Mouse (Mus musculus) cerebellum, adult 9-11 months (tissue): ENCODE measurements at regions not wholly inside any gene's neighbourhood (a gene's known extent, or its start where the extent isn't known, plus 50 kb on each side); places are given as distances from the start of the nearest gene placed in this dataset.

Experiments
- DNase-seq: peaks from one replicate; pipeline ENCODE4 v3.0.0; 2022

DNA sequence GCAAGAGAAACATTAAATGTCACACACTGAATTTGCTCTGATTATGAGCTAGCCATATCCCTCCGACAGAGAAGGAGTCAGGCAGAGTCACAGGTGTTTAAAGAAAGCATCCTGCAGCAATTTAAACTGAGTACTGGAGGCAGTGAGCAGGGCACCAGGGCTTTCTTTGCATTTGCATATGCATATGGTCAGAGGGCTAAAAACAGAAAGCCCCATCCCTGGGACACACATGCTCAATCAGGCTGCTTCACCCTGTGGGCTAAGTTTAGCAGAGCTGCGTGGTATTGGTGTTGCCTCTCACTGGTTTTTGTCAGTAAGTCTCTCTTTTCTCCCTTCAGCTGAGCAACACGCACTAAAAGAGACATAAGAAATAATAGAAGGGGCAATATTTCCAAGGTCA lies 289.9 kb upstream of the Rps6ka3 start:
- DNase-seq: peak; percentile 71

DNA sequence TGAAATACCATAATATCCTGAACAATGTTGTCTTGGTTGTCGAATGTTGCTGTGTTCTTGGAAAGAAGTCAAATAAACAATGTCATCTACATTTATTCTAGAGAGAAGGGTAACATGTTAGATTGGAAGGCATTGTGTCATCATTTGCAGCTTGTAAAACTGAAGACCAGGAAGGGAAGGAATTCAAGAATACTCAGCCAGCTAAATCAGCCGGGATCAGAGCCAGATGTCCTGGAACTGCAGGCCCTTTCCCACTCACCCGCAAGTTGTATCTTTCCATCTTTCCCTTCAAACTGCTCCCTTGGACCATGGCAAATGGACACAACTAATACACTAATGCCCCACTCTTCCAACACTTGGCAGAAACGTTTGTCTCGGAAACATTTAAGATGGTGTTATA lies 288.7 kb upstream of the Rps6ka3 start:
- peak; percentile 71 for DNase-seq

DNA sequence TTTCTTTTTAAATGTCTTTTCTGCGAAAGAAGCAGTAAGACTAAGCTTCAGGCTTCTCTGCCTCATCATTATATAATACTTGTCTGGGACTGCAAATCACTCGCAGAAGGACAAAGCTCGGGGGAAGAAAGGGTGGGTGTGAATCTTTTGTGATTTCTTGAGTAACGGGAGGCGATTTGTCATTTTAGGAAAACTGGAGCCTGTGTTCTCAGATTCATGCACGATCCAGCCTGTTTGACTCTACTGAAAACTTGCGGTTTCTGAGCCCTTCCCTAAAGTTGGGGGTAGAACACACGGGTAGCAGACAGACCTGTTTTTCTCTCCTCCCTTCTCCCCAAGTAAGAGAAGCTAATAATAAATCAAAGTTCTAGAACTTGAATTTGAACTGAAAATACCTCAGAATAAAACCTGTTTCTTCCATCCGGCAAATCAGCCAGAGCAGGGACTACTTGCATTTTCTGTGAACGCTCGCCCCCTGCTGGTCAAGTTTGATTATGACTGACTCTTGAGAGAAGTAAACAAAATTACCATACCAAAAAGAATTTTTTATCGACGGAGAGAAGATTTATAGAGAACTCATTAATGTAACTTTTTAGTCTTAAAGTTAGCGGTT lies 288.2 kb upstream of the Rps6ka3 start:
- peak; percentile 82 for DNase-seq

DNA sequence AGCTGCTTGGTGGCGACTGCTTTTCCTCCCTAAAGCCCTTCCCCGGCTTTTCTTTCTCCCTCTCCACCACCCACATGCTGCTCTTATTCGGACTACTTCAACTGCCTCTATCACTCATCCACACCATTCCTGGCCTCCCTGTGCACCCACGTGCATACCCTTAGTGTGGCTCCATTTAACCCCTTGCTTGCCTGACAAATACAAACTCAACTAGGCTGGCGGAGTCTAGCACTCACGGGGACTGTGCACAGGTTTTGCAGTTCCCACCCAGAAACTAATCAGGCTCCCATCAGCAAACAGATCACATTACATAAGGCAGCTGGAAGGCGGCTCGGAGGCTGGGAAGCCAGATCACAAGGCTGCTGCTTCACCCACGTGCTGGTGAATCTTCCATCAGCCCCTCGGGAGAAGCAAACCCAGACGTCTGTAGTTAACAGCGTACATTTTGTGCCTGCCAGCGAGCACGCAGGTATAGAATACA lies 287.0 kb upstream of the Rps6ka3 start:
- peak; percentile 75 for DNase-seq

DNA sequence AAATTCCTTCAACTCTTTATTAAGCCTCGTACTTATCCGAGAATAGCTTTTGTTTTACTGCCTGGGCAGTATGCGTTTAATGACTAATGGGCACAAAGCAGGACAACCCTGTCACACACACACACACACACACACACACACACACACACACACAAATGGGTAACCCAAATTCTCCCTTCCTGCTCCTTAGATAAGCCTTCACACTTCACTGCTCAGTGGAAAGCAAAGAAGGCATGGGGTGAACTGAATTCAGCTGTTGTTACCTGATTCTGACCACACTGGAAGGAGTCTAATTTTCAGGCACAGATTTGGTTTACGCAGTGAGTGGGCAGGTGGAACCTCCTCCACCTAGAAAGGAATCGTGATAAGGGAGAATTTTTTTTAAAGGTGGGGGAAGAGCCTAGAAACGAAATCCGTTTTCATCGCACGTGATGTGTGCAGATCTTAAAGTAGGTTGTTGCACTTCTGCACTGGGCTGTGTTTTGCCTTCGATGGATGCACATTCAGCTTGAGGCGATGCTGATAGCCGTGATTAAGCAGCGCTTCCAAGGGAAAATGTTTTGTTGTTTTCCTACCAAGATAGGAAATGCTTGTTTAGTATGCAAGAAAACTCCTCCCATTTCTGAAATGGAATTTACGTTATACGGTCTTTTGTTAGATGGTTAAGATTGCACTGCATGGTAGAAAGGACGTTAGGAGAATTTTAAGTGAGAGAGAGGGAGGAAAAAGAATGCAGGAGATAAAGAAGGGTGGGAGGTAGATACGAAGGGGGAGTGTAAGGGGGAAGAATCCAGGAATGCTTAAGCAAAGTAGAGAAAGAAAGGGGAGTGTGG lies 286.2 kb upstream of the Rps6ka3 start:
- DNase-seq: peak; percentile 37

DNA sequence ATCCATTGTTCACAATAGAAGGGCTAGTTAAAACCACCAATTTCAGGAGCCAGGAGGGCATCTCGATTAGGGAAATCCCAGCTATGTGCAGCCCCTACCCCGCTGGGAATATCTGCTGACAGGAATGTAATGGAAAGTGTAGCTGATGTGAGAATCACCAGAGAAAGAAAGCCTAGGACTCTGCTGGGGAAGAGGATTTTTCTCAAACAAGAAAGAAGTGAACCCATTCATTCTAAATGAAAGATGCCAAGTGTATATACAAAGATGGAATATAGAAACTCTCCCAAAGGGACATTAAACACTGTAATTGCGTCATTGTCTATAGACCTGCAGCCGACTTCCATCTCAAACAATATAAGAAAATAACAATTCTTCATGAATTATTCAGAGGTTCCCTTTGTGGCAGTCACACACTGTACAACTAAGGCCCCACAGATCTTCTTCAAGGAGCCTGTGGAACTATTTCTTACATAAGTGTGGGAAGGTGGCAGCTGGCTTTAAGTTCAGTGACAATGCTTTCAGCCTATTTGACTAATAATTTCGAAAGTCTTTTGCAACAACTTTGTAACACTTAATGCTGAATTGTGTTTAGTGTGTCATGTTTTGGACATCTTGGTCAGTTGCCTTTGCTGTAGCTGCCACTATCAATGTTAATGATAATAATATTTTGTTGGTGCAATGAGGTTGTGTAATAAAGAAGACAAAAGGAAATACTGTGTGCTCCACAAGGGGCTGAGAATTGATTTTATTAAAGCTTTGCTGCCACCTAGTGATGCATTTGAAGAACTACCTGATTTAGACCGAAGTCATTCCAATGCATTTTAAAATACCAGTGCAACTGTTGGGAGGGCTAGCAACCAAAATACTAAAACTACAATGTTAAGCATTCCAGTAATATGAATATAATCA lies 285.4 kb upstream of the Rps6ka3 start:
- peak; percentile 32 for DNase-seq

DNA sequence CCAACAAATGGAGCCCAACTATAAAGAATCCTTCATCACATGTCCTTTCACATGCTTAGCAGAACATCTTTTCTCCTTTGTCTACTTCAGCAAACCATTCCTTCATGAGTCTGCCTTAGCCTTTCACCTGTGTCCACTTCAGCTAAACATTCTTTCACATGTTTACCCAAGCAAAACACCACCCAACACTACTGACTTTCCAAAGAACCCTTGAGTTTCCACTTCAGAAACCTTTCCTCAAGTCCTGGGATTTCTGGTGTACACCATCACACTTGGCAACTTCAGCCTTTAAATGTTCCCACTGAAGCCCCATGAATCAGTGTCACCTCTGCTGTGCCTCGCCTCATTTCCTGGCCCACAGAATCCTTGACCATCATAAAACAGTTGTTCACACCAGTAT lies 278.2 kb upstream of the Rps6ka3 start:
- DNase-seq: no peak

DNA sequence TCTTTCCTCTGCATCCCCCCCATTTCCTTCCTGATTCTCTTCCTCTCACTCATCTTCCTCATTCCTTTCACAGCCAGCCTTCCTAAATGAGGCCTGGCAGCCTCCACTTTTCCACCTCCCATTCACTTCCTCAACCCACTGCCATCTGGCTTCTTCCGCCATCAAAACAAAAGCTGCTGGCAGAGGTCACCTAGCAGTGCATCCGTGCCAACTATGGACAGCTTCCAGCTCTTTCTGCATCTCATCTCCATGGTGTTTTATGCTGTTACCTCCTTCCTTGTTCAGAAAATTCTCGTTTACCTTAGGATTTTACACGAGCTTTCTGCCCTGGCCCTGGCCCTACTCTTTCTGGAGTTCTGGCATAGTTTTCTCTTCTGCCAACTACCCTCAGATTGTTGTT lies 262.9 kb upstream of the Rps6ka3 start:
- peak; percentile 92 for DNase-seq

DNA sequence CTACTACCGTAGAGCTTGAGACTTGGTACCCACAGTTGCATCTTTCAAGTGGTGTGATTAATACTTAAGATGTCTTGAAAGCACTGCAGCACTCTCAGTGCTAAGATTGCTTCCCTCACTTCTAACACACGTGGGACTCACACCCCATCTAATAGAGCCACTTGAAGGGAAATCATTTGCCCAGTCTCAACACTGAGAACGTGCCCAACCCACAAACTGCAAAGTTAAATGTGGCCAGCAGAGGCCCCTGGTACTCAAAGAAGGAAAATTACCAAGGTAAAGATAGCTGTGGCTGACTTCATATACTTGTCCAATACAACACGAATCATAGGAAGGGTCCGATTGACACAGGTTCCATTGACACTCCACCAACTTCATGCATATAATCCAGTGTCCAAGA lies 238.4 kb upstream of the Rps6ka3 start:
- peak; percentile 12 for DNase-seq

DNA sequence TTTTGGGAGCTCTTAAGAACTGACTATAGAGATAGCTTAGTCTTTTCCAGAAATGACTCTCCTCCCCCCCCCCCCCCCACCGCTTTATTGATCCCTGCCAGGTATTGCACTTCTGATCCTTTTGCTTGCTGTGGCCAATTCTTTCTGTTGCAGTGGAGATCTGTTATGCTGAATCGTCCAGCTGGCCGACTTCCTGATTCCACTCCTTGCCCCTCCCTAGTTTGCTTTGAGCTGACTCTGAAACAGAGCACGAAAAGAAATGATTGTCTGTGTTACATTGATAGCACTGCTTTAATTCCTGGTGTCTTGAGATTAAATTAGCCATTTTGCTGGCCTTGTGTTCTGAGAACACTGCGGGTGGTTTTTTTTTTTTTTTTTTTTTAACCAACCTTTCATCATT lies 233.5 kb upstream of the Rps6ka3 start:
- DNase-seq: peak; percentile 30

DNA sequence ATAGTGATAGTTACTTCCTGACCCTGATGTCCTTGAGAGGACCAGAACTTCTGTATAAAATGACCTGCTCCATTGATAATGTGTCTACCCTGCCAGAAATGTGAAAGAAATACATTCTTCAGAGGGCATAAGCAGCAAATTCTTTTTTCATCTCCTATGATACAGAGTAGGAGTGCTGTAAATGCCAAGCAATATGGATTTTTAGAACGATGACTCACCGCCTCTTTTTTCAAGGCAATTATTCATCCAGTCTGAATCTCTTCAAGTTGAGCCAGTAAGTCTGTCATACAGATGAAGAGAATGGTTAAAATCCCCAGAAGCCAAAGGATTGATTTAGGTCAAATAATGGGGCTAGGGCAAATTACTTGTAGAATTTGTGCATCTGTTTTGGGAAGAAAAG lies 225.4 kb upstream of the Rps6ka3 start:
- no peak for DNase-seq

DNA sequence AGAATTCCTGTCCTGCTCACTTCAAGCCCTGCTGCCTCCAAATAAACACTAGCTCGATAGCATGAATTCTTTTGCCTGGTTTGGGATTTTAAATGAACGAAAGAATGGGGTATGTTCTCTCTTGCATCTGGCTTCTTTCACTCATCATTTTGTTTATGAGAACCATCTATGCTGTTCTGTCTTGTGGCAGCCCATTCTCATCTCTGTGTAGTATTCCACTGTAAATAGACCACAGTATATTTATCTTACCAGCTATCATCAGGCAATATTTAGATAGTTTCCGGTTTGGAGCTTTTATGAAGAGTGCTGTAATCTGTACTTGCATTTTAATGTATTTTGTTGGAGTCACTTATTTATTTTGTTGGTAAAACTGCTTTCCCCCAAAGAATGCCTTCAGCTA lies 222.4 kb upstream of the Rps6ka3 start:
- DNase-seq: no peak

DNA sequence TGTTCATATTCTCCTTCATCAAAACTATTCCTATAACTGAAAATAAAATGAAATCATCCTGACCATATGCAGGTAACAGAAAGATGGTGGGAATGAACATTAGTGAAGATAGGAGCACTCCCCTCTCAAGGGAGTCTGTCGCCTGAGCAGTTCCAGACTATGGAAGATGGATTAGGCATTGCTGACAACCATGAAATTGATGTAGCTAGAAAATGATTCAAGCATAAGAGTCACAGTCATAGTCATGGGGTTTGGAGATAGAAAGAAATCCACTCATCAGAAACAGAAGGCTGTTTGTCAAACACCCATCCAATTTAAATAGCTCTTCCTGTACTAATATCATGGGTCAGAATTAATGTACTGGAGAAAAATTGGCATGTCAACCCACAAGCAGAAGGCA lies 191.2 kb upstream of the Rps6ka3 start:
- no peak for DNase-seq

DNA sequence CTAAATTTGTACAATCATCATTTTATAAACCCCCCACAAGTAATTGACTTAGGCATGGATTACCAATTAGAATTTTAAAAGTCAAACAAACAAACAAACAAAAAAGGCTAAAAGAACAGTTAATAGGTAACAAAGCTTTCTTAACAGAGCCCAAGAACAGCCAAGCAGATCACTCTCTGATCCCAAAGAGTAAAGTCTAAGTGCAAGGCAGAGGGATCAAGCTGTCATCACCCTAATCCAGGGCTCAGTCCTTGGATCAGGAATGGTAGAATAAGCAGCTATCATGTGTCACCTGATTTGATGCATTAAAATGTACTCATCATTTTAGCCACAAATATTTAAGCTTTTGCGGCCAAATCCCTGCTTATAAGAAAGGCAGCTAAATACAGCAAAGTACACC lies 183.8 kb upstream of the Rps6ka3 start:
- DNase-seq: no peak

DNA sequence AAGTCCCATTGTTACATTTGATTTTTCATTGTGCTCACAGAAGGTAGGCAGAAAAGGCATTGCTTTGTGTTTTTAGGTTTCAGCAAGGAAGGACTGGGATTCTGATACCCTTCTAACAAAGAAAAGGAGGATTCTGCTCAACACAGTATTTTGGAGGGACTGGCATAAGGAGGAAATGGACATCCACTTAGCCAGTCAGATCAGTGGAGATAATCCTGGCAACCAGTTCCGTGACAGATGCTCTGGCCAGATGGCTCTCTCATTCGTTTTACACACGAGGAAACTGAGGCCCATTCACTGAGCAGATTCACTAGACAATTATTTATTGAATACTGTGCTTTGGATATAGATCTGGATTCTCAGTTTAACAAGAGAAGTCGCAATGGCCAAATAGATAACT lies 178.2 kb upstream of the Rps6ka3 start:
- DNase-seq: peak; percentile 76

DNA sequence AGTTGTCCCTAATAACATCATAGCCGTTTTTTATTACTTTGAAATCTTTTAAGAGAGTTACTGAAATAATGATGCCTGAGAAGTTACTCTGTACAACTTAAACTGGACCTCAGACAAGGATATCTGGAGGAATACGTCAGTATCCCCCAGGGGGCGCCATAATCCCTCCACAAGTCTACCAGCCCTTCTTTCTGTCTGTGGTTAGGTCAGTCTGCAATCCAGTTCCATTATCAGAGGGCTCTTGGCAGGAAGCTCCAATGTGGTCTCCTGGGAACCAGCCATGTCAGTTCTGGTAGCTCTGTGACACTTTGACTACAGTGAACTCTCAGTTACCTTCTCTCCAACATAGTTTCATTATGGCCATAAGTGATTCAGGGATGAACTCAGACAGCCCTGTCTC lies 166.7 kb upstream of the Rps6ka3 start:
- DNase-seq: no peak

DNA sequence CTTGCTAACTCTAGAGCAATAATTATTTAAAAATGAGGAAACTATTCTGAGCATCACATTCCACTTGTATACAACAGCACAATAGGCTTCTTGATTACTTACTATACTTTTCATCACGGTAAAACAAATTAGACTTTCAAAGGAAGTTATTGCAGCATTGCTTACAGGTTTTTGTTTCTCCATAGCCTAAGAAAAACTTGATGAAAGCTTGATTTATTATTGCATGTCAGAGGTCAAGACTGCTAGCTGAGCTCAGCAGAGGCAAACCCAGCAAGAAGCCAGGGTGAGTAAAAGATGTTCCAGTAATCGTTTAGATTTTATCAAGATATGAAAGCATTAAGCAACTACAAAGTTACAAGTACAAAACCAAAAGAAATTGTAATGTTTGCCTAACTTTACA lies 162.2 kb upstream of the Rps6ka3 start:
- DNase-seq: no peak

DNA sequence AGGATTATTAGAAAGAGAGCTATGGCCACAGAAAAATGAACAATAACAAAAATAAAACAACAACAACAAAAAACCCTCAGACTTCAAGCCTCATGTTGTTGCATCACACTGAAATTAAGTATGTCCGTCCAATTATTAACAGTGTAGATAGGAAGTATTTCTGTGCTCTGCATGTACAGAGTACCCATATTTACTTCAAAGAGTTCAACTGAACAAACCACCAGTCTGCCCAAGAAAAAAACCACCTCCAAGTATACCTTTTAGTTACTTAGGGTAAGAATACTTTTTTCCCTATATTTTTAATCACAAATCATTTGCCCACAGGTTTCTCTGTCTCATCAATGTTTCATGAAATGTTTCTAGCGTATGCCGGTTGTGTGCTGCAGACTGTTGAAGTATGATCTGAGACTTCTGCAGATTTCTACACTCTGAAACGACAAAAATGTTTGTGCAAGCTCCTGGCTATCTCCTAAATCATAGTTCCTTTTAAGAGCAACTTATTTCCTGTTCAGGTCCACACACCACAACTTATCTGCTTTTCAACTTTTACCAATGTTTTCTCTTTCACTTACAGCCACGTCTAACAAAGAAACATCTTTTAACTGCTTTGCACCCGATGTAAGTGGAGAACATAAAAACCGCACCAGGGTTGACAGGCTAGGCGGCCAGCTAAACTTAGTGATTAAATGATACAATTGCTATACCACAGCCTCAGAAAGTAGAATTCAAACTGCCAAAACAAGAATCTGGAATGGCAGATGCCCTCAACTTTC lies 154.2 kb upstream of the Rps6ka3 start:
- DNase-seq: no peak

DNA sequence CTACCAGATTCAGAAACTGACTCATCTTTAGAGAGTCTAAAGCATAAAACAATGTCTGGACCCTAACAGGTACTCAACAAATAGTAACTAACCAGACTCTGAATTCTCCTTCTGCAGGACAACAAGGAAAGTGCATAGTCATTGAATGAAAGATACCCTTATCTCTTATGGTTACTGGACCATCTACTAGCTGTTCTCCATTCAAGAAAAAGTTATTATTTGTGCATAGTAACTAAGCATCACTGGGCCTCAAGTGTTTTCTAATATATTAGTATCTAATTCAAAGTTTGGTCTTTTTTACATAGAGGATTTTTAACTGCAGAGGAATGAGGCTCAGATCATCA lies 153.7 kb upstream of the Rps6ka3 start:
- no peak for DNase-seq

DNA sequence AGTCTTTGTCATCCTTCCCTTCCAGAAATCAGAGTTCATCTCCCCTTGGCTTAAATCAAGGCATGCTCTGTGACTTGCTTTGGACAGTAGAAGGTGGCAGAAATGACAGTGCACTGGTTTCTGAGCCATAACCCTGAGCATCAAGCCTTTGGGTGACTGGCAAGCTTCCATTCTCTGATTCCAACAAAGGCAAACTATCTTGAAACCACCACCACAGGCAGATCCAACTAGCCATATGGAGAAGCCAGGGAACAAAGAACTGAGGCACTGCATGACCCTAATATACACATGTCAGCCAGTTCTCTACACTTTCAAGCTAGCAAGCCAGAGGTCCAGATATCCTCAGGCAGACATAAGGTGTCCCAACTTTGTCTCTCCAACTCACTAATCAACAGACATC lies 151.2 kb upstream of the Rps6ka3 start:
- DNase-seq: peak; percentile 34

DNA sequence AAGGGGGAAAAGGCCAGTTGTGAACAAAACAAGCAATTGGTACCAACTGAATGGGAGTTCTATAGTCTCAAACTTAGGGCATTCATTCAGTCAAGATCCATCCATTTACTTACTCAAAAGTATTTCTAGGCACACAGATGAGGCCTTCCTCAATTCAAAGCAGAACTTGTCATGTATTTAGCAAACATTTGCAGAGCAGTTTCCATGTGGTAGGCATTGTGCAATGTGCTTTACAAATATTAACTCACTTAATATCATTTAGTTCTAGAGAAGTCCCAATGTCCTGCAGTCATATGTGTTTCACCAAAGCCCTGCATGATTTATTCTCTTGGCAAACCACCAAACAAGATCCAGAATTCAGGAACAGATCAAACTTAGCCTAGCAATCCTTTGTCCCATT lies 148.8 kb upstream of the Rps6ka3 start:
- no peak for DNase-seq

DNA sequence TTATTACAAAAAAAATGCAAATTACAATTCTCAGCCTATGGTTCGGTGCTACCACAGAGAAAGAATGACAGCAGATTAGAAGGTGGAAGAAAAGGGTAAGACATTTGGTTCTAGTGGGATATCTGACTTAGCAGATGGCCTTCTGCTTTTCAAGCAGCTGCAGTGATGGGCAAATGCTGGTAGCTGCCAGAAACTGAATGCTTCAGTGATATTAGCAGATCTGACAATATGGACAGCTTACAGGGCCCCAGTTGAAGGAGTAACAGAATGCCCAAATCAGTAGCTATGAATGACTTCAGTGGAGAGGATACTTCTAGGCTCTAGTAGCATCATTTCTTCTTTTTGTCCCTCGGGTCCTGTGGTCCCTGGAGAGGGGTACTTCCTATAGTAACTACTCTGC lies 143.9 kb upstream of the Rps6ka3 start:
- peak; percentile 61 for DNase-seq

DNA sequence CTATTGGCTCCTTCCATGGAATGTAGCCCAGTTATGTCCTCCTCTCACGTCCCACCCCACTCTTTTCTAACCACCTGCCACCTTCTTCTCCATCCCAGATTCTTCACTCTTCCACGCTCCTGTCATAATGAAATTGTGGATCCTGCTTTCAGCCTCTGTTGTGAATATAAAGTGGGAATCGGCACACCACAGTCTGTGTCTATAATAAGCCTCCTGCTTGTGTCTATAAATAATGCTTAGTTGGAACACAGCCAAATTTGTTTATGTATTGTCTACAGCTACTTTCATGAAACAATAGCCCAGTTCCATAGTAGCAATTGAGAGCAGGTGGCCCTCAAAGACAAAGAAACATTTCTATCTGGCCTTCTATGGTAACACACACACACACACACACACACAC lies 137.5 kb upstream of the Rps6ka3 start:
- DNase-seq: no peak
